Mouse (Mus musculus) intestine, postnatal 0 days (tissue): ENCODE data around the gene Zfp36l1. TPM values are rescaled to one million over a fixed set of nuclear protein-coding genes. Genes with fewer than 3 reads are reported as not detected.

Source experiments
- ATAC-seq: fragments of 200-750 bp; cut with Nextera tagmentation; 2 replicates; pipeline ENCODE4 v1.8.0; 2017; ENCODE audit warnings: mild to moderate bottlenecking, moderate TSS enrichment, moderate library complexity
- H3K27ac ChIP-seq: fragments of 300-500 bp; sonication (generic); 2 replicates; pipeline ENCODE4 v1.5.1; 2014; ENCODE audit warnings: mild to moderate bottlenecking, low read depth, low read length, moderate library complexity
- H3K27me3 ChIP-seq: fragments of 300-500 bp; sonication (generic); replicated peaks from 2 replicates; pipeline ENCODE4 v1.6.1; 2014; ENCODE audit warnings: low read length, mixed read lengths; ENCODE audit not compliant: control insufficient read depth, insufficient read depth
- H3K36me3 ChIP-seq: fragments of 300-500 bp; sonication (generic); 2 replicates; pipeline ENCODE4 v1.6.1; 2014; ENCODE audit warnings: mild to moderate bottlenecking, moderate library complexity; ENCODE audit not compliant: control insufficient read depth, insufficient read depth
- H3K4me1 ChIP-seq: fragments of 300-500 bp; sonication (generic); replicated peaks from 2 replicates; pipeline ENCODE4 v1.6.1; 2014; ENCODE audit warnings: antibody characterized with exemption, low read length, mixed read lengths; ENCODE audit not compliant: control insufficient read depth, insufficient read depth
- H3K4me2 ChIP-seq: fragments of 300-500 bp; sonication (generic); replicated peaks from 2 replicates; pipeline ENCODE4 v1.6.1; 2014; ENCODE audit warnings: low read depth, mild to moderate bottlenecking, moderate library complexity
- H3K4me3 ChIP-seq: fragments of 300-500 bp; sonication (generic); 2 replicates; pipeline ENCODE4 v1.5.1; 2014; ENCODE audit warnings: low read depth, low read length
- H3K9ac ChIP-seq: fragments of 300-500 bp; sonication (generic); 2 replicates; pipeline ENCODE4 v1.6.1; 2014; ENCODE audit warnings: mild to moderate bottlenecking, low read depth, low read length
- H3K9me3 ChIP-seq: fragments of 300-500 bp; sonication (generic); 2 replicates; pipeline ENCODE4 v1.6.1; 2016; ENCODE audit warnings: mixed run types; ENCODE audit not compliant: control insufficient read depth
- CTCF ChIP-seq: sonication (generic); IDR thresholded peaks from 2 replicates; pipeline ENCODE4 v1.5.1; 2016; ENCODE audit warnings: low read depth, mild to moderate bottlenecking, control low read depth, antibody characterized with exemption, moderate library complexity
- WGBS: fragments of 180-500 bp; shearing (Covaris S2); extraction: QIAGEN DNeasy Blood & Tissue Kit; methylation state at CpG from one replicate; pipeline ENCODE4 v1.1.7; 2014; 5-methylcytosine and 5-hydroxymethylcytosine counted together
- polyA plus RNA-seq: library from polyadenylated mRNA; unstranded; fragments of >200 nt; fragmentation: Nextera tagmentation; extraction: Ambion mirVana; gene quantifications from 2 replicates; pipeline ENCODE4 v1.2.1, GENCODE M21; 2015

Gene Zfp36l1
- polyA plus RNA-seq, 1 experiment from 2014 or later, result 80.7 TPM

- Histone ChIP-seq H3K36me3 (peaks cover 4% of the 10 kb centered on the region), H3K4me1 (peaks cover 19% of the 10 kb centered on the region), H3K4me2 (no peak overlapping the region), H3K9ac (no peak overlapping the region), H3K27ac (no peak overlapping the region), H3K9me3 (no peaks in the 10 kb centered on the region), H3K4me3 (no peak overlapping the region), H3K27me3 (no peaks in the 10 kb centered on the region)
- no peak for ATAC-seq
- TF ChIP-seq CTCF, result no peak
- 76% methylated on average over 5 of the region's 5 CpGs for WGBS
Measured at GRCm38 (mm10) chr12:80125316-80125715, 12.5 kb upstream of the Zfp36l1 start.

GRCm38 (mm10) chr12:80124756-80125155, 11.9 kb upstream of the Zfp36l1 start:
- Histone ChIP-seq H3K27ac (no peak overlapping the region), H3K27me3 (no peaks in the 10 kb centered on the region), H3K9me3 (no peaks in the 10 kb centered on the region), H3K4me1 (peaks cover 13% of the 10 kb centered on the region), H3K36me3 (peaks cover 6% of the 10 kb centered on the region), H3K4me3 (no peak overlapping the region), H3K9ac (no peak overlapping the region), H3K4me2 (no peak overlapping the region)
- no peak for TF ChIP-seq CTCF
- ATAC-seq, result no peak
- WGBS, result 57% methylated on average over 3 of the region's 3 CpGs

- Histone ChIP-seq H3K9ac (no peak overlapping the region), H3K4me1 (peaks cover 8% of the 10 kb centered on the region), H3K9me3 (no peaks in the 10 kb centered on the region), H3K36me3 (peaks cover 10% of the 10 kb centered on the region), H3K4me2 (no peak overlapping the region), H3K4me3 (no peak overlapping the region), H3K27me3 (no peaks in the 10 kb centered on the region), H3K27ac (0 out of 2 replicates have a peak overlapping the region, but pooled peaks have one; percentile 1)
- WGBS, result 45% methylated on average over 3 of the region's 3 CpGs
- ATAC-seq, result no peak
- TF ChIP-seq CTCF, result no peak
Measured at GRCm38 (mm10) chr12:80124211-80124610, 11.4 kb upstream of the Zfp36l1 start.

GRCm38 (mm10) chr12:80123227-80123803, 10.5 kb upstream of the Zfp36l1 start:
- Histone ChIP-seq H3K27me3 (no peaks in the 10 kb centered on the region), H3K4me3 (no peak overlapping the region), H3K36me3 (peaks cover 10% of the 10 kb centered on the region), H3K4me1 (peaks cover 13% of the 10 kb centered on the region), H3K27ac (peak overlapping the region; percentile 54), H3K9me3 (no peaks in the 10 kb centered on the region), H3K4me2 (no peak overlapping the region; the same call in 1 of the 2 replicates), H3K9ac (no peak overlapping the region)
- TF ChIP-seq CTCF, result no peak
- ATAC-seq, result peak; percentile 28; the same call in 1 of the 2 replicates
- 31% methylated on average over 4 of the region's 4 CpGs for WGBS

- WGBS, result 56% methylated on average over 1 of the region's 1 CpGs
- Histone ChIP-seq H3K9me3 (no peaks in the 10 kb centered on the region), H3K9ac (no peak overlapping the region), H3K27ac (no peak overlapping the region), H3K36me3 (peaks cover 10% of the 10 kb centered on the region), H3K4me1 (peaks cover 13% of the 10 kb centered on the region), H3K4me2 (no peak overlapping the region), H3K27me3 (no peaks in the 10 kb centered on the region), H3K4me3 (no peak overlapping the region)
- TF ChIP-seq CTCF, result no peak
- ATAC-seq, result no peak
Measured at GRCm38 (mm10) chr12:80121438-80121837, 8.6 kb upstream of the Zfp36l1 start.

- H3K4me3 ChIP-seq, result no peak overlapping the region
- no peak overlapping the region for H3K9ac ChIP-seq
- 87% methylated on average over 1 of the region's 1 CpGs for WGBS
- peaks cover 8% of the 10 kb centered on the region for H3K4me1 ChIP-seq
- H3K27me3 ChIP-seq, result no peaks in the 10 kb centered on the region
- TF ChIP-seq CTCF, result no peak
- H3K36me3 ChIP-seq, result peaks cover 10% of the 10 kb centered on the region
- H3K4me2 ChIP-seq, result no peak overlapping the region
- ATAC-seq, result no peak
- no peaks in the 10 kb centered on the region for H3K9me3 ChIP-seq
- 0 out of 2 replicates have a peak overlapping the region, but pooled peaks have one; percentile 15 for H3K27ac ChIP-seq
Measured at GRCm38 (mm10) chr12:80118588-80118987, 5.8 kb upstream of the Zfp36l1 start.
